Mouse (Mus musculus): ENCODE data around the gene Klhl35. TPM values are rescaled to one million over a fixed set of nuclear protein-coding genes. Genes with fewer than 3 reads are reported as not detected.

Klhl35 gene
- polyA plus RNA-seq, 1 experiment from 2014 or later, result 38.1 TPM

DNA sequence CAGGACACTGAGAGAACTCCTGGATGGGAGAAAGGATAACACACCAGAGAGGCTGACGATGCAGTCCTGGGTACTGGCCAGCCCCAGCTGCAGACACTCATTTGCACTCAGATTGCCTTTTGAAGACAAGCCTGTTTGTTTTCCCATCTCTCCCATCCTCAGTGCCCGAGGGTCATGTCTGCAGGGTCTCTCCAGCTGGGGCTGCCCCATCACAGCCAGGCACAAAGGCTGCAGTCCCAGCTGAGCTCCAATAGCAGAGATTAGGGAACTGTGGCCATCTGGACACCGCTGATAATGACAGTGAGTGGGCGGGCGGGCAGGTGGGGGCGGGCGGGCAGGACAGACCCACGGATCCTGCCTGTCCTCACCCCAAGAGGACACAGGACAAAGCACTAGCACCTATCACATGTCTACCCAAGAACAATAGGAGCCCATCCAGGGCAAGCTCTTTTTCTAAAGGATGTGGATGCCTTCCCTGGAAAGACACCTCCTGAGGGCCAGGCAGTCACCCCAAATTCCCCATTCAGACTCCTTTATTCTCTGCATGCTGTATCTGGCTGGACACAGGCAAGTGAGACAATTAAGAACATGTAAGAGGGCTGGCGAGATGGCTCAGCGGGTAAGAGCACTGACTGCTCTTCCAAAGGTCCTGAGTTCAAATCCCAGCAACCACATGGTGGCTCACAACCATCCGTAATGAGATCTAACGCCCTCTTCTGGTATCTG, 9.2 kb downstream of the Klhl35 start:
- H3K9ac ChIP-seq (replicated peaks), result 0 out of 2 replicates have a peak overlapping the region, but pooled peaks have one; percentile 4
- 47% methylated on average over 12 of the region's 12 CpGs for WGBS

DNA sequence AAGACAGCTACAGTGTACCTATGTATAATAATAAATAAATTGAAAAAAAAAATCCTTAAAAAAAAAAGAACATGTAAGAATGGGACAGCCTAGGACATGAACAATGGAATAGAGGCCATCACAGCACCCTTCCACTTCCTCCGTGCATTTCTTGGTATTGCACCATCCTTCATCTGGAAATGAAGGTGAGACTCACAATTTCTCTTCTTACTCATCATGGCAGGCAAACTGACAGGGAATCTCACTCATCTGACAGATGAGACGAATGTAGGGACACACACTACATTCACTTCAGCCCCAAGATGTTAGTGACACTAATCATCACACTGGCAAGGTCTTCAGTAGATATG, 9.7 kb downstream of the Klhl35 start:
- peaks cover 21% of the 10 kb centered on the region for H3K4me1 ChIP-seq
- peaks cover 4% of the 10 kb centered on the region for H3K27me3 ChIP-seq
- peaks cover 81% of the 10 kb centered on the region for H3K36me3 ChIP-seq
- H3K4me3 ChIP-seq, result no peak overlapping the region
- H3K4me2 ChIP-seq (replicated peaks), result no peak overlapping the region
- WGBS, result 85% methylated on average over 2 of the region's 2 CpGs
- no peaks in the 10 kb centered on the region for H3K9me3 ChIP-seq
- no peak for ATAC-seq (ENCODE audit: low FRiP score, low read depth)
- peak overlapping the region; percentile 84 for H3K27ac ChIP-seq (replicated peaks)
- H3K9ac ChIP-seq (replicated peaks), result no peak overlapping the region

More for the DNA sequence above, 9.2 kb downstream of the Klhl35 start:
- no peak overlapping the region for H3K4me3 ChIP-seq
- H3K4me2 ChIP-seq (replicated peaks), result no peak overlapping the region
- H3K9me3 ChIP-seq, result no peaks in the 10 kb centered on the region
- H3K27ac ChIP-seq (replicated peaks), result peak overlapping the region; percentile 84
- ATAC-seq (ENCODE audit: low FRiP score, low read depth), result peak; percentile 85
- peaks cover 76% of the 10 kb centered on the region for H3K36me3 ChIP-seq
- H3K27me3 ChIP-seq, result peaks cover 8% of the 10 kb centered on the region
- H3K4me1 ChIP-seq, result peaks cover 17% of the 10 kb centered on the region; the same call in 1 of the 2 replicates

DNA sequence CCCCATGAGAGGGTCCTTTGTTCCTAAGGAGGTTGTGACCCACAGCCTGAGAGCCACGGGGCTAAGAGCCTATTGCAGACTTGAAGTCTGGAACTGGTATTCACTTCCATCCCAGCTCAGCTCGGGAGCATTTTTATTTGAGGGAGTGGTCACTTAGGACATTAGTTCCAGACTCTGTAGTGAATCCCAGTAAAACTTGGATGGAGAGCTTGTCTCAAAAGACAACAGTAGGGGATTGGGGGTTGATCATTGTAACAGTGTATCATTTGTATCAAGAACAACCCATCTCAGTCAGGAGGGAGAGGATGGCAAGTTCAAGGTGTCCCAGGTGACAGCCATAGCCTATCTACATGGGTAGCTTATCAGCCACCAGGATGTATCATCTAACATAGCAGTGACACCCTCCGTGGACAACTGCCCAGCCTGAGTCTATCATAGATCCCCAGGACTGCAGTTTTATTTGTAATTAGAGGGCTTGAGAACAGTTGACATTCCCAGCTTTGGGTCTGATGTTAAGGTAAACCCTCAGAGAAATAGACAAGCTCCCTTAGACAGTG, 10.8 kb downstream of the Klhl35 start:
- WGBS, result 52% methylated on average over 3 of the region's 3 CpGs
- Histone ChIP-seq H3K27me3 (no peaks in the 10 kb centered on the region), H3K4me2 (replicated peaks) (no peak overlapping the region), H3K36me3 (peaks cover 88% of the 10 kb centered on the region), H3K9ac (replicated peaks) (no peak overlapping the region), H3K4me3 (no peak overlapping the region), H3K4me1 (peaks cover 32% of the 10 kb centered on the region), H3K9me3 (no peaks in the 10 kb centered on the region), H3K27ac (replicated peaks) (peak overlapping the region; percentile 84)
- no peak for ATAC-seq (ENCODE audit: low FRiP score, low read depth)

DNA sequence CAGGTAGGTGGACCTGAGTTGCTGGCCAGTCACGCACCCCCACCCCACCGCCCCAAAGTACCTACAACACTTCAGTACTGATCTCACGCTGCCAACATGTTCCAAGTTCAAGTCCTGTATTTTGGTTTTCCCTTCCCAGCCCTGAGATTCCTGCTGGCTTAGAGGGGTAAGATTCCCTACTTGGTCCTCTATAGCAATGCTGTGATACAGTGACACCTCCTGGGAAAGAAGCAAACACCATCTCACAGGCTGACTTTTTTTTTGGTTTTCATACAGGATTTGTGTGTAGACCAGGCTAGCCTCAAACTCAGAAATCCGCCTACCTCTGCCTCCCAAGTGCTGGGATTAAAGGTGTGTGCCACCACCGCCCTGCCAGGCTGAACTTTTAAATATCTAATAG, 11.4 kb downstream of the Klhl35 start:
- no peak overlapping the region for H3K4me3 ChIP-seq
- no peaks in the 10 kb centered on the region for H3K9me3 ChIP-seq
- H3K9ac ChIP-seq (replicated peaks), result no peak overlapping the region
- no peak overlapping the region for H3K4me2 ChIP-seq (replicated peaks)
- WGBS, result 84% methylated on average over 5 of the region's 5 CpGs
- no peak overlapping the region for H3K27ac ChIP-seq (replicated peaks)
- no peak for ATAC-seq (ENCODE audit: low FRiP score, low read depth)
- H3K27me3 ChIP-seq, result no peaks in the 10 kb centered on the region
- peaks cover 88% of the 10 kb centered on the region for H3K36me3 ChIP-seq
- H3K4me1 ChIP-seq, result peaks cover 38% of the 10 kb centered on the region

DNA sequence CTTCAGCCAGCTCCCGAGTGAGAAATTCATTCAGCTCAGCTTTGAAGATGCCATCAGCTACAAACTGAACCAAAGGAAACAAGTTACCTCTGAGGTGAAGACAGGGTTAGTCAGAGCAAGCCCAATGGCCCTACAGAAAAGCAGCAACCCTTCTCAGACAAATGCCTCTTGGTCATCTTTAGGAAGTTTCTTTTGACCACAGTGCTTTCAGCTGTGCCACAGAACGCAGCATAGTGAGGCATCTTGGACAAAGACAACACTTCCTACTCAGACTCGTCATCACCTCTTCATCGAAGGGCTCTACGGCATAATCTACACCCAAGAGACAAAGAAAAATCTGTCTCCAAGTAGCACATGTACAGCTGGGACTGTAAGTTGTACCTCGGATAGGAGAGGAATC, 16.8 kb downstream of the Klhl35 start:
- ATAC-seq (ENCODE audit: low FRiP score, low read depth), result no peak
- Histone ChIP-seq H3K9me3 (no peaks in the 10 kb centered on the region), H3K4me3 (peak overlapping the region; percentile 89), H3K27me3 (peaks cover 14% of the 10 kb centered on the region), H3K9ac (replicated peaks) (peak overlapping the region; percentile 95), H3K4me2 (replicated peaks) (peak overlapping the region; percentile 89), H3K4me1 (peaks cover 34% of the 10 kb centered on the region), H3K36me3 (peaks cover 48% of the 10 kb centered on the region), H3K27ac (replicated peaks) (peak overlapping the region; percentile 81)
- WGBS, result 8% methylated on average over 6 of the region's 6 CpGs

DNA sequence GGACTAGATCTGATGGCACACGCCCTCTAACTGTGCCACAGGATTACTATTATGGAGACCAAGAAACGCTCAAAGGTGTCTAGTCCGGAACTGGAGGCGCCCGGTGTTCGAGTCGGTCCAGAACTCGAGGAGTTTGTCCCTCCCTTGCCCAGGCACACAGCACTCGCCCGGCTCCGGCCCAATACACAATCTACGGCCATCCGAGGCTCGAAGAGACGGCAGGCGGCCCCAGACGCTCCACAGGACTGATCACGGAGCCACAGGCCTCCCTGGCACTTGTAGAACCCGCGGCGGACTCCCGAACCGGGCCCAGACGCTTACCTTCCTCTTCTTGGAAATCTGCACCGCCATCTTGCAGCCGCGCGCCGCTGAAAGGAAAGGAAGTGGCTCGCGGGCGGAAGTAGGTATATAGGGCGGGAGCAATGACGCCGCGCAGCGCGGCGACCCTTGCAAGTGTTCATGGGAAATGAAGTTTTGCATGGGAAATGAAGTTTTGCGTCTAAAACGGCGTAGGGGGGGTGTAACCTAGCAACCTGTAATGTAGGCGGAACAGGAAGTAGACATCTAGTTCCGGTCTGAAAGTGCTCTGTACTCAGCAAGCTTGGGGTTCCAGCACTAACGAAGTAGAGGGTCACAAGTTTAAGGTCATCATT, 17.6 kb downstream of the Klhl35 start, which contains the start of gene Rps3:
Gene Rps3, minus strand, starts transcription at position 468 of the 653 bp plus-strand sequence.
- under 1% methylated on average over 45 of the region's 45 CpGs for WGBS
- H3K27me3 ChIP-seq, result peaks cover 17% of the 10 kb centered on the region
- peaks cover 40% of the 10 kb centered on the region for H3K36me3 ChIP-seq
- peak within 1 kb of the TSS; percentile 81 for H3K27ac ChIP-seq (replicated peaks)
- H3K9ac ChIP-seq (replicated peaks), result peak within 1 kb of the TSS; percentile 95
- peak; percentile 97 for ATAC-seq (ENCODE audit: low FRiP score, low read depth)
- H3K4me1 ChIP-seq, result peaks cover 30% of the 10 kb centered on the region
- H3K9me3 ChIP-seq, result no peaks in the 10 kb centered on the region
- H3K4me3 ChIP-seq, result peak within 1 kb of the TSS; percentile 89
- peak within 1 kb of the TSS; percentile 89 for H3K4me2 ChIP-seq (replicated peaks)

DNA sequence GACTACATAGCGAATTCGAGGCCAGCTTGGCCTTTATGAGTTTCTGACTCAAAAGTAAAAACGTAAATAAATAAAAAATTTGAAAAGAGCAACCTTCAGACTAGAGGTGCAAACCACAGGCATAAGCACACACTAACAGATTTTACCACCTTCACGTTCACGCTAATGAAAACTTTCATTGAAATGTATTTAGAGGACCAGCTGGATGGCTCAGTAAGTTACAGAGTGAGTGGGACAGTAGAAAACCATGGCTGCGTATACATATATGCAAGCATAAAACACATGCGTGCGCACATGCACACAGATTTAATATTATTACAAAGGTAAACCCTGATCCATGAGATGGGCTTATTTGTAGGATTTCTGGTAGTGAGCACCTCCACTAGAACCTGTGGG, 18.1 kb downstream of the Klhl35 start:
- Histone ChIP-seq H3K9me3 (no peaks in the 10 kb centered on the region), H3K27me3 (peaks cover 17% of the 10 kb centered on the region), H3K4me1 (peaks cover 30% of the 10 kb centered on the region), H3K4me3 (peak overlapping the region; percentile 89), H3K9ac (replicated peaks) (no peak overlapping the region), H3K27ac (replicated peaks) (no peak overlapping the region), H3K36me3 (peaks cover 35% of the 10 kb centered on the region), H3K4me2 (replicated peaks) (peak overlapping the region; percentile 89)
- 45% methylated on average over 8 of the region's 8 CpGs for WGBS
- peak; percentile 50 for ATAC-seq (ENCODE audit: low FRiP score, low read depth)

DNA sequence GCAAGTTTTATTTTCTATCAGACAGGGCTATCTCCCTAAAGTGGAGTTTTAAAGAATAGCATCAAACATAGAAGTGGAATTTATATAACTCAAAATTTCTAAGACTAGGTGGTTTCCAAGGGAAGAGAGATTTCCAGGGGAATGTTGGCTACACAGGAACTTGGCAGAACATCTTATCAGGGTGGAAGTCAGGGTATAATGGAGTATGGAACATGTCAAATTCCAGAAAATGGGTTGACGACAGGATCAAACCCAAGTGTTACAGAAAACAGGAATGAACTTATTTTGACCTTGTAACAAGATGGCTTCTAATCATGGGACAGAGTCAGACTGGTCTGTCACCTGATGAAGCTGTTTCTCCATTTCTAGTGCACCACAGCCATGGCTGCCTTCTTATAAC, 18.9 kb downstream of the Klhl35 start:
- Histone ChIP-seq H3K4me2 (replicated peaks) (no peak overlapping the region), H3K36me3 (peaks cover 27% of the 10 kb centered on the region), H3K9ac (replicated peaks) (no peak overlapping the region), H3K4me3 (no peak overlapping the region), H3K27ac (replicated peaks) (no peak overlapping the region), H3K27me3 (peaks cover 17% of the 10 kb centered on the region), H3K9me3 (no peaks in the 10 kb centered on the region), H3K4me1 (peaks cover 30% of the 10 kb centered on the region)
- ATAC-seq (ENCODE audit: low FRiP score, low read depth), result no peak
- 88% methylated on average over 1 of the region's 1 CpGs for WGBS

DNA sequence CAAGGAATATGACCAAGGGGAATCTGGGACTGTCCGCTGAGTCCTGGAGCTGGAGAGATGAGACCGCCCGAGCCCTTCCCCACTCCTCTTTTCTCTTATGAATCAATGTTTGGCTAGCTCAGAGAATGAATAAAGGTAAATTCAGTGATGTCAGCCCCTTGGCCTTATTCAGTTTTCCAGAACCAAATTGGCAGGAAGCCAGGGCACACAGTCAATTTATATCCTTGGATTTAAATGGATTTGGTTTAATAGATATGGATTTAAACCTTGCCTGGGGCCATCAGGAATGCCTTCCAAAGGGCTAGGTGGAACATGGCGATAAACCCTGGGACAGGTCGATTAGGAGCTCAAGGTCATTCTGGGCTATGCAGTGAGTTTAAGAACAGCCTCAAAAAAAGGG, 23.9 kb downstream of the Klhl35 start:
- no peak overlapping the region for H3K9ac ChIP-seq (replicated peaks)
- H3K4me2 ChIP-seq (replicated peaks), result no peak overlapping the region
- peaks cover 17% of the 10 kb centered on the region for H3K27me3 ChIP-seq
- 78% methylated on average over 5 of the region's 5 CpGs for WGBS
- no peak overlapping the region for H3K27ac ChIP-seq (replicated peaks)
- no peaks in the 10 kb centered on the region for H3K4me1 ChIP-seq
- H3K36me3 ChIP-seq, result no peaks in the 10 kb centered on the region
- ATAC-seq (ENCODE audit: low FRiP score, low read depth), result no peak
- H3K9me3 ChIP-seq, result peaks cover 6% of the 10 kb centered on the region; the same call in 1 of the 2 replicates
- H3K4me3 ChIP-seq, result no peak overlapping the region

DNA sequence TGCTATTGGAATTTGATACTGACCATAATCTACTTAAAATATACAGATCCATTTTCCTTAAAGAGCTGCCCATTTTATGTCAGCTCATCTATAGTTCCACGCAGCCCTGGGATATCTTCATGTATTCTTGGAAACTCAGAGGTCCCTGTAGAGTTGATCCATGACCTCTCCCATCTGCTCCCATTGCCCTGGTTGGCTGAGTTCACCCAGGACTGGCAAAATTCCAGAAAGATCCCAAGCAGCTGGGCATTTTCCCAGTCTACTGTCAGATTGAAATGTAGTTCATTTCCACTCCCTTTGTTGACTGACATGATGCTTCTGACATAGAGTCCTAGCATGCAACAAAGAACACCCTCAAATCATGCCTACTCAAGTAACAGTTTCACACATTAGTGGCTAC, 33.3 kb downstream of the Klhl35 start:
- Histone ChIP-seq H3K9ac (replicated peaks) (no peak overlapping the region), H3K9me3 (0 out of 2 replicates have a peak, but pooled peaks cover 2% of the 10 kb centered on the region), H3K4me3 (no peak overlapping the region), H3K4me2 (replicated peaks) (no peak overlapping the region), H3K27ac (replicated peaks) (no peak overlapping the region), H3K36me3 (no peaks in the 10 kb centered on the region), H3K4me1 (no peaks in the 10 kb centered on the region), H3K27me3 (0 out of 2 replicates have a peak, but pooled peaks cover 8% of the 10 kb centered on the region)
- WGBS, result 65% methylated on average over 1 of the region's 1 CpGs
- no peak for ATAC-seq (ENCODE audit: low FRiP score, low read depth)

DNA sequence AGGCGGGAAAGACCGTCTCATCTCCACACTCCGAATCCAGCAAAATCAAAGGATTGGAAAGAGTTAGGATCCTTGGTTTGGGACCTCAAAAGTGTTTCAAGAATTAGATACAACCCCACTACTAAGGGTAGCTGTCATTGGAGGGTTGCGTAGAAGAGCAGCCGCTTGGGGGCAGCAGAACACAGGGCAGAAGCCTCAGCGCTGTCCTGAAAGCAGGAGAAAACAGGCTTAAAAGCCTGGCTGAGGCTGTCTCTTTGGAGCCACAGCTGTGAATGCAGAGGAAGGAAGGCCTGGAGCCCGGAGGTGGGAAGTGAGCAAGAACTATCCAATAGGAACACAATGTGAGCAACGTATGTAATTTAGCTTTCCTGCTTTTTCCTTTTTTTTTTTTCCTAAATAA, 34.4 kb downstream of the Klhl35 start:
- no peak overlapping the region for H3K4me2 ChIP-seq (replicated peaks)
- no peak overlapping the region for H3K9ac ChIP-seq (replicated peaks)
- H3K27ac ChIP-seq (replicated peaks), result no peak overlapping the region
- 0 out of 2 replicates have a peak, but pooled peaks cover 8% of the 10 kb centered on the region for H3K27me3 ChIP-seq
- H3K36me3 ChIP-seq, result no peaks in the 10 kb centered on the region
- no peak overlapping the region for H3K4me3 ChIP-seq
- ATAC-seq (ENCODE audit: low FRiP score, low read depth), result peak; percentile 65
- 6% methylated on average over 8 of the region's 8 CpGs for WGBS
- H3K4me1 ChIP-seq, result no peaks in the 10 kb centered on the region
- H3K9me3 ChIP-seq, result 0 out of 2 replicates have a peak, but pooled peaks cover 2% of the 10 kb centered on the region

DNA sequence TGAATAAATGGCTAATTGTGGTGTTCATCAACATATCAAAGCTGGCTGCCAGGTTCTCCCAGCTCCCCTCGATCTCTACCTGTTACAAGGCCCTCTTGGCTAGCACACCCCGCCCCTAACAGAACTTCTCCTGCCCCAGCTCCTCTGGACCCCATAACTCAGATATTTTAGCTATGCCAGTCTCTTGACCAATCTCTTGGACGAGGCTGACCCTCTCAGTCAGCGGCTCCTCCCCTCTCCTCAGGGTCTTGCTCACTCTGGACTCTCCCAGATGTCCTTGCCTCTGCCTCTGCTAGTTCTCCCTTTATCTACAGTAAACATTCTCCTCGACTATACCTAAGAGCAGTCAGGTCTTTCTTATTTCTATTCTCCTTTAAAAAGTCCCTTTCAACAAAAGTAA, 34.9 kb downstream of the Klhl35 start:
- Histone ChIP-seq H3K4me2 (replicated peaks) (no peak overlapping the region), H3K4me1 (no peaks in the 10 kb centered on the region), H3K4me3 (no peak overlapping the region), H3K27ac (replicated peaks) (no peak overlapping the region), H3K9me3 (0 out of 2 replicates have a peak, but pooled peaks cover 2% of the 10 kb centered on the region), H3K27me3 (0 out of 2 replicates have a peak, but pooled peaks cover 8% of the 10 kb centered on the region), H3K36me3 (no peaks in the 10 kb centered on the region), H3K9ac (replicated peaks) (no peak overlapping the region)
- ATAC-seq (ENCODE audit: low FRiP score, low read depth), result no peak
- WGBS, result 30% methylated on average over 5 of the region's 5 CpGs
